Mouse (Mus musculus): ENCODE results near the gene Gm15114. TPM values are rescaled to one million over a fixed set of nuclear protein-coding genes. Genes with fewer than 3 reads are reported as not detected.
"Not testable (repeated sequence)": the region's sequence is repeated elsewhere in the genome, so short reads cannot be mapped to it uniquely, and the experiment has no call there.

Gm15114 gene
- not detected for total RNA-seq (2021)

- intact Hi-C loops (cut with DNase I); DNase-seq (ENCODE audit: low spot score in 2 of 2): not testable (repeated sequence)
Measured at GRCm38 (mm10) chrX:148488649-148489048, at the start of gene Gm15114. TSS of gene Gm15114 (plus strand) at chrX:148488949.

Other genes with a start within 250 kb of the Gm15114 start
- not detected for gene Gm8334, start 126.2 kb downstream of the Gm15114 start, total RNA-seq (2021)
- not detected for gene Gm15127, start 174.6 kb downstream of the Gm15114 start, total RNA-seq (2021)

Data from left cerebral cortex, postnatal 36 days (tissue).